Mouse (Mus musculus) urinary bladder, postnatal 10 days (tissue): ENCODE data around the gene Gm29735.
"Not testable (repeated sequence)": the region's sequence is repeated elsewhere in the genome, so short reads cannot be mapped to it uniquely, and the experiment has no call there.

Experiments
- DNase-seq: peaks from one replicate; pipeline ENCODE4 v3.0.0; 2022; ENCODE audit warnings: low spot score

The Gm29735 gene

DNA sequence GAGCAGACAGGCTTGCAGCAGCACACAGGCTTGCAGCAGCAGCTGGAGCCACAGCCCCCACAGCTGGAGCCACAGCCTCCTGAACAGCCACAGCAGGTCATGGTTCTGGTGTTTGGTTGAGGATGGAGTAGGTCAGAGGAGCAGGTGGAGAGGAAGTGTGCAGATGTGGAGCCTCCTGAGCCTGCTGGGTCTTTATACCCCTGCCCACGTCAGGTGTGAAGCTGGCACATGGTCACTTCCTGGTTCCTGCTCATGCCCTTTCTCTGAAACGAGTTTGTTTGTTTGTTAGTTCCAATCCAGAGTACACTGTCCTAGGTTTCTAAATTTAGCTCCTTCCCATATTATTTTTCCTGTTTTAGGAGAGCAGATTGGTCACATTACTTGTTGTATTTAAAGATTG is at the start of gene Gm29735:
Gene Gm29735 (minus strand): TSS at position 101 of the 400 bp plus-strand sequence.
- not testable (repeated sequence) for DNase-seq

- DNase-seq = no peak
Observed at GRCm38 (mm10) chr7:142205488-142205887, 48.6 kb upstream of the Gm29735 start.

DNA sequence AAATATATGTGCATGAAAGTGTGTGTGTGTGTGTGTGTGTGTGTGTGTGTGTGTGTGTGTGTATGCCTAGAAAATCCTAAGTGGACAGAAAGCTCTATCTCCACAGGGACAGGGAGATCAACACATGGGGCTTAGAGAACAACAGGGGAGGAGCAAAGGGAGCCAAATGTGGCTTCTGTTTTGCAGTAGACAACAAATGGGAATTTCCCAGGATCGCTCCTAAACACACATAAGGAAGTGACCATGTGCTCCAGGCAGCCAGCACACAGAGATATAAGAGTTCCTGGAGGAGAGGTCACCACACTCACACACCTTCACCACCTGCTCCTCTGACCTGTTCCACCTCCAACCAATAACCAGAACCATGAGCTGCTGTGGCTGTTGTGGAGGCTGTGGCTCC is 44.2 kb upstream of the Gm29735 start, which contains the start of gene Krtap5-3:
Gene Krtap5-3 (plus strand): TSS at position 301 of the 400 bp plus-strand sequence.
- no peak for DNase-seq

DNA sequence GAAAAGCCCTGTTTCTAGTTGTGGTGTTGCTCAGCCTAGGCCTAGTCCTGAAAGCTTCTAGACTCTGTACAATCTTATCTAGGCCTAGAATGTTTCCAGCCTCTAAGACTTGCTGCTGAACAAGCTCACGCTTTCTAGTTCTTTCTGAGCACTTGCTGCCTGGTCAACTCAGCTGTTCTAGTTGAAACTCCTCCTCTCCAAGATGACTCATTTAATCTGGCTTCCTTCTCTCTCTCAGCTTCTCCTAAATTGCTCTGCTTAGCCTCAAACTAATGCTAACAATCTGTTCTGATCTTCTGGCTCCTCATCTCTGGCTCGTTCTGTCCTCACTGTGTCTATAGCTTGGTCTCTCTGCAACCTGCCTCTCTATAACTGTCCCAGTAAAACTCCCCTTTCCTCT is 41.8 kb upstream of the Gm29735 start:
- DNase-seq = no peak

DNA sequence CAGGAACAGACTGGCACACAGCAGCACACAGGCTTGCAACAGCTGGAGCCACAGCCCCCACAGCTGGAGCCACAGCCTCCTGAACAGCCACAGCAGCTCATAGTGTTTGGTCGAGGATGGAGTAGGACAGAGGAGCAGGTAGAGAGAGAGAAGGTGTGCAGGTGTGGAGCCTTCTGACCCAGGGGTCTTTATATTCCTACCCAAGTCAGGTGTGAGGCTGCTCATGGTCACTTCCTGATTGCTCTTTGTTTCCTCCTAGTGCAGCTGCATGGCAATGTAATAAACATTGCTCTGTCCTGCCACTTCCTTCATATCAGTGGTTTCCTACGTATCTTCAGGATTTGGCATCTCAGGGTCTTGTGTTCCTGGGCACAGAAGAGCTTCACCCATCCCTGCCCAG is 33.4 kb upstream of the Gm29735 start, which contains the start of gene Gm10153:
Gene Gm10153 (minus strand): TSS at position 101 of the 400 bp plus-strand sequence.
- no peak for DNase-seq

DNA sequence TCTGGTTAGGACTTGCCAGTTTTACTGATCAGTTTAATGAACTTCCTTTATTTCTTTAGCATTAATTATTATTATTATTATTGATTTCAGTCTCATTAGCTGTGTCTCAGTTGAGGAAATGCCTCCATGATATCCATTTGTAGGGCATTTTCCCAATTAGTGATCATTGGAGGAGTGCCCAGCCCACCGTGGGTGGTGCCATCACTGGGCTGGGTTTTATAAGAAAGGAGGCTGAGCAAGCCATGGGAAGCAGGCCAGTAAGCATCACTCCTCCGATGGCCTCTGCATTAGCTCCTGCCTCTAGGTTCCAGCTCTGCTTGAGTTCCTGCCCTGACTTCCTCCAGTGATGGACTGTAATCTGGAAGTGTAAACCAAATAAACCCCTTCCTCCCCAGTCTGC is 31.2 kb upstream of the Gm29735 start:
- DNase-seq = no peak

GRCm38 (mm10) chr7:142181021-142181420 is 24.1 kb upstream of the Gm29735 start:
- no peak for DNase-seq

DNA sequence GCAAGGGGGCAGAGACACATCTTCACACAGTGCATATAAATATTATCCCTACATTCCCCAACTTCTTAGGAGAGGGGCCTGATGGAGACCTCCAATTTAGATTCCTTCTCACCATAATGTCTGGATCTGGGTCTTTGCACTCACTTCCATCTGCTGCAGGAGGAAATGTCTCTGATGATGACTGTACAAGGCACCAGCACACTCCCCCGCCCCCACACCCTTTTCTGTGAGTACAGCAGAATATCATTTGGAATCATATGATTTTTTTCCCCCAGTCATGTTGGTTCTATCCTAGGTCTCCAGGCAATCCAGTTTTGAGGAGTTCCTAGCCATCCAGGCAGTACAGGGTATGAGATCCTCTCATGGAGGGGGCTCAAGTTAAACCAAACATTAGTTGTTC is 21.8 kb upstream of the Gm29735 start:
- no peak for DNase-seq

DNA sequence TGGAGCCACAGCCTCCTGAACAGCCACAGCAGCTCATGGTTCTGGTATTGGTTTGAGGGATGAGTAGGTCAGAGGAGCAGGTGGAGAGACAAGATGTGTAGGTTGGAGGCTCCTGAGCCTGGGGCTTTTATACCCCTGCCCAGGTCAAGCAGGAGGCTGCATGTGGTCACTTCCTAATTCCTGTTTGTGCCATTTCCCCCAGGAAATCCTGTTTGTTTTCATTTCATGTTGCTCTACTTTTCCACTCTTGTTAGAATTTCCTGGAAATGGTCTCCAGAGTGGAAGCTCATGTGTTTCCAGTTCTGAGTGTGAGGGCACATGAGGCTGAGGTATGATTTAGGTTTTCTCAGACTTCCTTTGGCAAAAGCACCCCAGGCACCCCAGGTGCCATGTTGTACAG is 19.0 kb upstream of the Gm29735 start, which contains the start of gene Krtap5-2:
Gene Krtap5-2 (minus strand): TSS at position 101 of the 400 bp plus-strand sequence.
- not testable (repeated sequence) for DNase-seq

DNA sequence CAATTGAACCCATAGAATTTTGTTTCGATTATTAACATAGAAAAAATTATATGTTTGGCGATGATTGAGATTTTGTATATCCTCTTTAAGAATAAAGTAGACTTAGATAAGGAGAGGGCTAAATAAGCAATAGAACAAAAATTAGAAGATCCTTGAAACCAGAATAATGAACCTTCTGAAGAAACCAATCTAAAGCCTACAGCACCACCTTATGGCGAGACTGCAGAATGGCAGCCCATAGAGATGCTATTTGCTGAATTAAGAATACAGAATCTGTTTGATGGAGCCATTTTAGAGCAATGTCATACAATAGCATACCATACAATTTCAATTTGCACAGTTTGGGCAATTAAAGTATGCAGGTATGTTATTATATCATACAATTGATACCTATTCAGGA is 12.9 kb upstream of the Gm29735 start:
- DNase-seq = no peak

DNA sequence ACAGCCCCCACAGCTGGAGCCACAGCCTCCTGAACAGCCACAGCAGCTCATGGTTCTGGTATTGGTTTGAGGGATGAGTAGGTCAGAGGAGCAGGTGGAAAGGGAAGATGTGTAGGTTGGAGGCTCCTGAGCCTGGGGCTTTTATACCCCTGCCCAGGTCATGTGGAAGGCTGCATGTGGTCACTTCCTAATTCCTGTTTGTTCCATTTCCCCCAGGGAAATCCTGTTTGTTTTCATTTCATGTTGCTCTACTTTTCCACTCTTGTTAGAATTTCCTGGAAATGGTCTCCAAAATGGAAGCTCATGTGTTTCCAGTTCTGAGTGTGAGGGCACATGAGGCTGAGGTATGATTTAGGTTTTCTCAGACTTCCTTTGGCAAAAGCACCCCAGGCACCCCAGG is 8.7 kb upstream of the Gm29735 start, which contains the start of gene Gm4553:
Gene Gm4553 (minus strand): TSS at position 101 of the 400 bp plus-strand sequence.
- DNase-seq = not testable (repeated sequence)

DNA sequence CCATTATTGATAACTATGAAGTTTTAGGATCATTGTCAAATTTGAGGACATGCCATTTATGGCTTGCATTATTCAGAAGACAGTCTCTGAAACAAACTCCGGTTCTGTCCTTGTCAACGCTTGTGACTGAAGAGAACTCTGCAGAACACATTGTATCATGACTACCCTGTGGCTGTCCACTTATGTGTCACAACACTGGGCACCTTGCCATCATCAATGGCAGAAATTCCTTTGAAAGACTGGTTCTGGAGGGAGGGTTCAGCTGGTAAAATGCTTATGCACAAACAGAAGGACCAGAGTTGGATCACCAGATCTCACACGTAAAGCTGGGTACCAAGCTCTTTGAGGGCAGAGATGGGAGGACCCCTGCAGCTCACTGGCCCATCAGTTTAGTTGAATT is 2.5 kb upstream of the Gm29735 start:
- DNase-seq = no peak

- no peak for DNase-seq
Observed at GRCm38 (mm10) chr7:142155308-142155707, 1.6 kb downstream of the Gm29735 start.

GRCm38 (mm10) chr7:142152191-142152590 is 4.7 kb downstream of the Gm29735 start:
- no peak for DNase-seq

GRCm38 (mm10) chr7:142148633-142149032 is 8.3 kb downstream of the Gm29735 start:
- DNase-seq = no peak

- no peak for DNase-seq
Observed at GRCm38 (mm10) chr7:142146033-142146432, 10.9 kb downstream of the Gm29735 start.

DNA sequence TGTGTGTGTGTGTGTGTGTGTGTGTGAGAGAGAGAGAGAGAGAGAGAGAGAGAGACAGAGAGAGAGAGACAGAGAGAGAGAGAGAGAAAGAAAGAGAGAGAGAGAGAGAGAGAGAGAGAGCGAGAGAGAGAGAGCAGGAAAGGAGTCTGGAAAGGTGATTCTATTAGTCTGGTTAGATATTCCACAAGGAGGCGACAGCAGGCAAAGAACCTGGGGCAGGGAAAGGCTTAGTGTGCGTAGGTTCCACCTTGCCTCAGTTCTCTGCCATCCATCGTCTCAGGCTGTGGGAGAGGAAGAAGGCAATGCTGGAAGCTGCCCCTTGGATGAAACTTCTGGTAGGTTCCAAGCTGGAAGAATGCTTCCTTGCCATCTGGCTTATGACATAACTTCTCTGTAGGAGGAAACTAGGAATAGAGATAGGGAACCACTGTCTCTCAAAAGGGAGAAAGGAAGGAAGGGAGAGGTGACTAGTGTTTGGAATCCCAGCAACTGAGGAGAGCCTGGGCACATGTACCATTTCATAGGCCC is 11.4 kb downstream of the Gm29735 start:
- no peak for DNase-seq

GRCm38 (mm10) chr7:142144507-142144906 is 12.4 kb downstream of the Gm29735 start, which contains the start of gene Gm45337:
TSS of gene Gm45337 (minus strand) at chr7:142144607.
- no peak for DNase-seq

GRCm38 (mm10) chr7:142143506-142144010 is 13.4 kb downstream of the Gm29735 start:
- not testable (repeated sequence) for DNase-seq

- no peak for DNase-seq
Observed at GRCm38 (mm10) chr7:142140696-142141095, 16.2 kb downstream of the Gm29735 start.

- not testable (repeated sequence) for DNase-seq
Observed at GRCm38 (mm10) chr7:142135934-142136333, 21.0 kb downstream of the Gm29735 start, which contains the start of gene Gm39115. TSS of gene Gm39115 (minus strand) at chr7:142136034.

DNA sequence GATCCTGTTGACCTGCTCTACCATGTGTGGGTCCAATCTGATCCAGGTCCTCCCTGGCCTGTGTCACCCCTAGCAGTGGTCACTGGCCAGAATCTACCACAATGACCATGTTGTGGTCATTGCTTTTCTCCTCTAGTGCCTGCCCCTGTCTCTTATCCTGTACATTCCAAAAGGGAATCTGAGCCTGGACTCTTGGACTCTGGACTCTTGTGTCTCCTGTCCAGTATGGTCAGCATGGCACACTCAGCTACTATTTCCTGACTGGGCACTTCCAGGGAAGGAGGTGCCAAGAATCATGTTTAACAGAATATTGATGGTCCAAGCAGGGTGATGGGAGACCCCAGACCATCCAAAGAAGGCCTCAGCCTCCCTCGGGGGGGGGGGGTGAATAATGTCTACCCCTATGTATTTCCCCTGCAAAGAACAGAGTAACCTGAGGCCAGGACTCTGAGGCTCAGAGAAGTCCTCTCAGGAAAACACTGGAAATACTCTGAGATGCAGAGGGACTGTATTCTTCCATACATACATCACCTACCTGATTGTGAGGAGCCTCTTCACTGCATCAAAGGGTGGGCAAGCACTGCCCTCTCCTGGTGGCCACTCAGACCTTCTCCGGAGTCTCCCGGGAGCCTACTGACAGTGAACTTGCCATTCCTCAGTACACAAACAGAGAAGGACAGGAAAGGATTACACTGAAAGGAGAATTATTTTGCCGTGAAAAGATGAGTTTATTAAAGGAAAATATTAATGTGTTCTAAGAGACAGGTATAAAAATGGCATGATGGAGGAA is 22.5 kb downstream of the Gm29735 start:
- DNase-seq = no peak

DNA sequence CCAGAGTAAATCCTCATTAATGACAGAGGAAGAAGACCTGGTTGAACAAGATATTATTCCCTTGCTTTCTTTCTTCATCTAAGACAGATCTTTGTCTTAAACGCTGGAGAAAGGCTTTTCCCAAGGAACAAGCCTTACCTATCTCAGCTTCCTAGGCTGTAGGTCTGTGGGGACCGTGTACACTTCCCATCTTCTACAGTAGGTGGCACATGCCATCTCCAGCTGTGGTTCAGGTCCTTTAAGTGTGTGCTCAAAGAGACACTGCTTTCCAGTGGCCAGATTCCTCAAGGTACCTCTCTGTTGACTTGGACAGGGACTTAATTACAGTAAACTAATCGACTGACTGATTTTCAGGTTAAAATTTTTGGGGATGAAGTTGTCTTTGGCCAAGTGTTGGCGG is 28.1 kb downstream of the Gm29735 start:
- no peak for DNase-seq
